Mouse (Mus musculus) limb, embryonic 11.5 days (tissue): ENCODE results near the gene Kif1b. TPM values are rescaled to one million over a fixed set of nuclear protein-coding genes. Genes with fewer than 3 reads are reported as not detected.

Experiments
- ATAC-seq: fragments of 200-750 bp; cut with Nextera tagmentation; 2 replicates; pipeline ENCODE4 v1.8.0; 2017; ENCODE audit warnings: low read depth; ENCODE audit not compliant: insufficient number of reproducible peaks, low FRiP score, low TSS enrichment
- DNase-seq: peaks from one replicate; pipeline ENCODE4 v3.0.0-alpha.2; 2015; ENCODE audit warnings: low spot score
- H3K27ac ChIP-seq: fragments of 300-500 bp; sonication (generic); replicated peaks from 2 replicates; pipeline ENCODE4 v1.5.1; 2014; ENCODE audit warnings: low read depth, mild to moderate bottlenecking, low read length
- H3K27me3 ChIP-seq: fragments of 300-500 bp; sonication (generic); 2 replicates; pipeline ENCODE4 v1.6.1; 2014; ENCODE audit warnings: mild to moderate bottlenecking, low read length, mixed read lengths; ENCODE audit not compliant: control insufficient read depth, insufficient read depth
- H3K36me3 ChIP-seq: fragments of 300-500 bp; sonication (generic); 2 replicates; pipeline ENCODE4 v1.6.1; 2014; ENCODE audit warnings: mild to moderate bottlenecking, low read length, moderate library complexity, mixed read lengths; ENCODE audit not compliant: control insufficient read depth, insufficient read depth
- H3K4me1 ChIP-seq: fragments of 300-500 bp; sonication (generic); 2 replicates; pipeline ENCODE4 v1.6.1; 2014; ENCODE audit warnings: low read length, mixed read lengths; ENCODE audit not compliant: control insufficient read depth, insufficient read depth
- H3K4me2 ChIP-seq: fragments of 300-500 bp; sonication (generic); 2 replicates; pipeline ENCODE4 v1.6.1; 2014; ENCODE audit warnings: low read depth, mild to moderate bottlenecking, moderate library complexity; ENCODE audit not compliant: severe bottlenecking
- H3K4me3 ChIP-seq: fragments of 300-500 bp; sonication (generic); 2 replicates; pipeline ENCODE4 v1.5.1; 2014; ENCODE audit warnings: low read depth, low read length
- H3K9ac ChIP-seq: fragments of 300-500 bp; sonication (generic); 2 replicates; pipeline ENCODE4 v1.6.1; 2014; ENCODE audit warnings: mild to moderate bottlenecking, low read length
- H3K9me3 ChIP-seq: fragments of 300-500 bp; sonication (generic); 2 replicates; pipeline ENCODE4 v1.6.1; 2016; ENCODE audit warnings: low read length; ENCODE audit not compliant: control insufficient read depth
- WGBS: fragments of 180-500 bp; shearing (Covaris S2); extraction: QIAGEN DNeasy Blood & Tissue Kit; methylation state at CpG from one replicate; pipeline ENCODE4 v1.1.7; 2014; 5-methylcytosine and 5-hydroxymethylcytosine counted together
- polyA plus RNA-seq: library from polyadenylated mRNA; unstranded; fragments of >200 nt; fragmentation: Nextera tagmentation; extraction: Ambion mirVana; gene quantifications from 2 replicates; pipeline ENCODE4 v1.2.1, GENCODE M21; 2014

The Kif1b gene
- polyA plus RNA-seq, 1 experiment from 2014 or later: 35.6 TPM

DNA sequence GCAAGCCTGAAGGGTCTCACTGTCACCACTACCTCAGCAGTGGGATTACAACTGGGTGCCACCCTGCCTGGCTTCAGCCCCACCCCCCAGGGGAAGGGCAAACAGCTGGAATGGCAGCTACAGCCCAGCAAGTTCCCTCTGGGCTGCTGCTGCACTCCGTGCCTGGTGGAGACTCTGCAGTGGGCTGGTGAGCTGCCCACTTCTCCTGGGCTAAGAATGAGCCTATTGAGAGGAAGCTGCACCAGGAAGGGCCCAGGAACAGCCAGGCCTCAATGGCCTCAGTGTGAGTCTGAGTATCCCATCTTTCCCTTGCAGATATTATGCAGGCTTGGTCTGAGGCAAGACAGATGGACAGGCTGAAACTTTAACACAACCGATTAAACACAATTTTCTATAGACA, 30.6 kb upstream of the Kif1b start:
- DNase-seq (no peak), ATAC-seq (no peak)
- Histone ChIP-seq H3K36me3 (peaks cover 16% of the 10 kb centered on the region), H3K4me2 (no peak overlapping the region), H3K9ac (no peak overlapping the region), H3K4me3 (no peak overlapping the region), H3K9me3 (no peaks in the 10 kb centered on the region), H3K4me1 (no peaks in the 10 kb centered on the region), H3K27ac (no peak overlapping the region), H3K27me3 (no peaks in the 10 kb centered on the region)
- 82% methylated on average over 2 of the region's 2 CpGs for WGBS

DNA sequence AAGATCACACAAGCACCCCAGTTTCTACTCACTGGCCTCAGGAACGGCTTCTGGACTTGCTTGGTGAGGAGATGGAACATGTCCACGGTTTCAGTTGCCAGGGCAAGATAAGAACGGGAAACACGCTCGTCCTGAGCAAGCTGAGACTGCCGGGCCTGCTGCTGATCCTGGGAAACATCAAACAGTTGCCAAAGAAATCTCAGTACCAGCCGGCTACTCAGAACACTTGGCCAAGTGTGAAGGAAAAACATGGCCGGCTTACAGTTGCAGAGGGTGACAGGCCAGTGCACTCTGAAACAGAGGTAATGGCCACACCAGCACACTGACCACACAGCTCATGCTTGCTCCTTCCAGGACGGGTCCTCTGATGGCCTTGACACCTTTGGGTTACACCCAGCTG, 29.9 kb upstream of the Kif1b start:
- no peaks in the 10 kb centered on the region for H3K27me3 ChIP-seq
- H3K27ac ChIP-seq: no peak overlapping the region
- H3K4me3 ChIP-seq: no peak overlapping the region
- H3K4me1 ChIP-seq: no peaks in the 10 kb centered on the region
- DNase-seq (no peak), ATAC-seq (no peak)
- no peak overlapping the region for H3K9ac ChIP-seq
- peaks cover 12% of the 10 kb centered on the region for H3K36me3 ChIP-seq
- H3K4me2 ChIP-seq: no peak overlapping the region
- 89% methylated on average over 9 of the region's 9 CpGs for WGBS
- no peaks in the 10 kb centered on the region for H3K9me3 ChIP-seq

DNA sequence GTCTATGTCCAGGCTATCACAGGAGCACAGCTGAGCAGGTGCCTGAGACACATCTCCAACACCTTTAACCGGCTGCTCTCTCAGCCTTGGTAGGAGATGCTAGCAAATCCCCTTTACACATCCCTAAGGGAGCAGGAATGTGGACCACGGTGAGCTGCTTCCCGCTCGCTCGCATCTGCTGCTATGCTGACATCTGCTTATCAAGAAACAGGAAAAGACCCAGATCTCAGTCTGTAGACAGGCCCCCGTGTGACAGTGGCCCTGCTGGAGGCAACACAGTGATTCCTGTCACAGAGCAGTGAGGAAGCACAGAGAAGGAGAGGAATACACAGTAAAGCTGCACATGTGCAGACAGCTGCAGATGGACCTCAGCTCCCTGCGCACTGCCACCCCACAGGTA, 28.8 kb upstream of the Kif1b start:
- peaks cover 15% of the 10 kb centered on the region for H3K36me3 ChIP-seq
- ATAC-seq: no peak
- 93% methylated on average over 7 of the region's 7 CpGs for WGBS
- H3K4me1 ChIP-seq: no peaks in the 10 kb centered on the region
- H3K9me3 ChIP-seq: no peaks in the 10 kb centered on the region
- no peak overlapping the region for H3K9ac ChIP-seq
- H3K4me3 ChIP-seq: no peak overlapping the region
- no peak for DNase-seq
- no peaks in the 10 kb centered on the region for H3K27me3 ChIP-seq
- no peak overlapping the region for H3K27ac ChIP-seq
- H3K4me2 ChIP-seq: no peak overlapping the region

DNA sequence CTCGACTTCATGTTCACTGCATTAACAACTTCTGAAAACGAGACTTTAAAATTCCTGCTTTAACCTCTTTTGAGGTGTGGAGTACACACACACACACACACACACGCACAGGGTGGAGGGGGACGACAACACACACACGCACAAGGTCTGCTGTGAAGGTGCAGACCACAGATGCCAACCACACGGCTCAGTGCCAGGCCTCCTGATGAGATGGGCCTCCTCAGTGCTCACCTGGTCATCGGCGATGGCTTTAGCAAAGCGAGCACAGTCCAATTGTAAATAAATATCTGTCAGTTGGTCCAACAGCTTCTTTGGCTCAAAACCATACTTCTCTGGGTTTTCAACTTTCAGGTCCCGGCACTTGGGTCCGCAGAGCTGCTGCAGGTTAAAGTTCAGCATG, 27.4 kb upstream of the Kif1b start:
- no peaks in the 10 kb centered on the region for H3K27me3 ChIP-seq
- no peaks in the 10 kb centered on the region for H3K4me1 ChIP-seq
- H3K27ac ChIP-seq: no peak overlapping the region
- H3K4me2 ChIP-seq: no peak overlapping the region
- WGBS: 94% methylated on average over 11 of the region's 11 CpGs
- ATAC-seq: no peak
- H3K36me3 ChIP-seq: peaks cover 29% of the 10 kb centered on the region
- H3K4me3 ChIP-seq: no peak overlapping the region
- no peak overlapping the region for H3K9ac ChIP-seq
- DNase-seq: no peak
- H3K9me3 ChIP-seq: no peaks in the 10 kb centered on the region

DNA sequence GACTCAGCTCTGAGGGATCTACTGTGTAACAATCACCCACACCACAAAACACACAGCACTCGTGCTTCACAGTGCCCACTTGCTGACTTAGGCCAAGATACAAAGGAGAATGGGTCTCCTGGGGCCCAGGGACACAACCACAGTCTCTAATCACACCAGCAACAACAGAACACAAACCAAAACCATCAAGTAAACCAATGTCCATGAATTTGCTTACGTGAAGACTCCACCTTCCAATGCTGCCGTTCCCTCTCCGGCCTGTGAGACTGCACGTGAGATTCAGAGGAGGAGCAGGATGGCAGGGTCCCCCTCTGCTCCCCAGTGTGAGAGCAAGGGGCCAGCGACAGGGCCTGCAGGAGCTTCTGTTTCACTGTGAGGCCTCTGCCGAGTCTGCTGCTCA, 25.2 kb upstream of the Kif1b start:
- H3K27ac ChIP-seq: no peak overlapping the region

DNA sequence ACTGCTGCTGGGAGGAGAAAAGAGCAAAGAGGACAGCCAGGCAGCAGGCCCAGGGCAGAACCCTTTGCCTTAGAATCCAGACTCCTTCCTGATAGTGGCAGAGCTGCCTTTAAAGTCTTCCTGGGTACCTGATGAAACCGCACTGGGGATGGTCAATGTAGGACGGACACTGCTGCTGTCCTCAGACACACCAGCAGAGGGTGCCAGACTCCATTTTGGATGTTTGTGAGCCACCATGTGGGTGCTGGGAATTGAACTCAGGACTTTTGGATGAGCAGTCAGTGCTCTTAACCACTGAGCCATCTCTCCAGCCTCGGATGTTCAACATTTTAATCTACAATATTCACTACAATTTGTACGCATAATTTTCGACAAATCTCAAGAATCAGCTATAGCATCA, 23.0 kb upstream of the Kif1b start:
- Histone ChIP-seq H3K27ac (no peak overlapping the region), H3K4me3 (no peak overlapping the region), H3K4me2 (no peak overlapping the region), H3K27me3 (no peaks in the 10 kb centered on the region), H3K9me3 (no peaks in the 10 kb centered on the region), H3K4me1 (no peaks in the 10 kb centered on the region), H3K9ac (no peak overlapping the region), H3K36me3 (peaks cover 39% of the 10 kb centered on the region)
- ATAC-seq (no peak), DNase-seq (no peak)
- 96% methylated on average over 5 of the region's 5 CpGs for WGBS

More for the DNA sequence above, 25.2 kb upstream of the Kif1b start:
- ATAC-seq (no peak), DNase-seq (no peak)
- H3K4me2 ChIP-seq: no peak overlapping the region
- no peak overlapping the region for H3K4me3 ChIP-seq
- H3K36me3 ChIP-seq: peaks cover 36% of the 10 kb centered on the region
- H3K4me1 ChIP-seq: no peaks in the 10 kb centered on the region
- H3K9me3 ChIP-seq: no peaks in the 10 kb centered on the region
- H3K27me3 ChIP-seq: no peaks in the 10 kb centered on the region
- H3K9ac ChIP-seq: no peak overlapping the region
- 91% methylated on average over 7 of the region's 7 CpGs for WGBS

DNA sequence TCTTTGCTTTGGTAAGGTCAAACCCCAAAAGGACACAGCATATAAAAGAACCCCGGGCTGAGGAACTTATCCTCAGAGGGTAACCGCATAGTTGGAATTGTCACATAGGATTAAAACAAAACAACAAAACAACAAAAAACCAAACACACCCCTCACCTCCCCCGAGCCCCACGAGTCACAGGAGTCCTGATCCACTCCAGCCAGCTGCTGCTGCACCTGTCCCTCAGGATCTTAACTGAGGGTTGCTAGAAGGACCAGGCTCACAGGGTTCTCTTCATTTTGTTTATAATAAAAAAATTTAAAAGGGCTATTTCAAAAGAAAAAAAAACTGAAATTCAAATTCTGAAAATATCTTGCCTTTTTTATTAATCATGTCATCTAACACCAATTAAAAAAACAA, 21.2 kb upstream of the Kif1b start:
- Histone ChIP-seq H3K4me1 (no peaks in the 10 kb centered on the region), H3K9ac (no peak overlapping the region), H3K4me3 (no peak overlapping the region), H3K27me3 (no peaks in the 10 kb centered on the region), H3K27ac (no peak overlapping the region), H3K9me3 (no peaks in the 10 kb centered on the region), H3K36me3 (peaks cover 34% of the 10 kb centered on the region), H3K4me2 (no peak overlapping the region)
- 91% methylated on average over 4 of the region's 4 CpGs for WGBS
- ATAC-seq: no peak
- DNase-seq: no peak

DNA sequence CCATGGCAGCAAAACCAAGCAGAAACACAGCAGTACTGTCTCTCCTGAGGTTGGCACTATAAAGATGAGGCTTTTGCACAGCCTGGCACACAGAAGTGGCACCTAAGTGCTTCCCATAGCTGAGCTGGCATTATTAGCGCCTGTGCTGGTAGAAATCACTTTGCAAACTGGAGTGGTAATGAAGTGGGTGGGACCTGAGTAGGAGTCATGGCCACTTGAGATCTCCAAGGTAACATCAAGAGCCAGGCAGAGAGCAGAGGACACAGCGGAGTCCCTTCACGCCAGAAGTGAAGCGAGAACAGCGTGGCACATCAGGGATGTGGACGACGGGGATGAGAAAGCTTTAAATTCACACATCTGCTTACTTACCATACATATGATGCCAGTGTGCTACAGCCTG, 19.8 kb upstream of the Kif1b start:
- H3K27ac ChIP-seq: no peak overlapping the region
- no peaks in the 10 kb centered on the region for H3K4me1 ChIP-seq
- H3K9ac ChIP-seq: no peak overlapping the region
- H3K36me3 ChIP-seq: peaks cover 32% of the 10 kb centered on the region
- H3K9me3 ChIP-seq: no peaks in the 10 kb centered on the region
- no peak overlapping the region for H3K4me2 ChIP-seq
- DNase-seq (no peak), ATAC-seq (no peak)
- no peak overlapping the region for H3K4me3 ChIP-seq
- H3K27me3 ChIP-seq: no peaks in the 10 kb centered on the region
- 93% methylated on average over 7 of the region's 7 CpGs for whole genome bisulfite sequencing

DNA sequence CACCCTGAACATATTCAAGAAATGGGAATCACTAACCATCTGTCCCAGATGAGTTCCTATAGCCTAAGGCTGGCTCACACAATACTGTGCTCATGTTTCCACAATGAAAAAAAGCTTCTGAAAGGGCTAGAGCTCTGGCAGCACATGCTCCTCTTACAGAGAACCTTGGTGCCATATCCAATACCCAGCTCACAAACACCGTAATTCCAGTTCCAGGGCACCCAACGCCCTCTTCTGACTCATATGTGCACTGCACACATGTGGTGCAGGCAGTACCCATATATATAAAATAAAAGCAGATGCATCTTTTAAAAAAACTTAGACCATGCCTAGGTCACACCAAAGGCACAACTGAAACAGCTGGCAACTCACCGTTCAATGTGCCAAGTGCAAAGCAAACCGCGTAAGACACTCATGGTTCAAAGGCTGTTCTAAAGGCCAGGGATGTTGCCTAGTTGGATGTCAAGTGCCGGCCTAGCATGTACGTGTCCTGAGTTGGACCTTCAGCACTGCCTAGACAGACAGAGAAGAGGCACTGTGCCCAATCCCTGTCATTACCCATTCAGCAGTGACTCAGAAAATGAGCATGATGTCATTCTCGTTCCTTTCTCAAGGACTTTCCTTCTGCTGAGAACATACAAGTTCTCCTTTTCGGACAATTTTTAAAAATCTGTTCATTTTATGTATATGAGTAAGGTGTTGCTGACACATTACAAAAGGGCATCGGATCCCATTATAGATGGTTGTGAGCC, 18.1 kb upstream of the Kif1b start:
- WGBS: 89% methylated on average over 10 of the region's 10 CpGs
- no peak overlapping the region for H3K9ac ChIP-seq
- DNase-seq: no peak
- H3K4me1 ChIP-seq: no peaks in the 10 kb centered on the region
- H3K27me3 ChIP-seq: no peaks in the 10 kb centered on the region
- no peak overlapping the region for H3K4me2 ChIP-seq
- no peaks in the 10 kb centered on the region for H3K9me3 ChIP-seq
- no peak for ATAC-seq
- peaks cover 18% of the 10 kb centered on the region for H3K36me3 ChIP-seq
- H3K27ac ChIP-seq: no peak overlapping the region
- no peak overlapping the region for H3K4me3 ChIP-seq
